8 mouse cellular contexts compared by ENCODE assay signal in genomic region chr3:95283589-95283941, GRCm38 (mm10). TPM values are rescaled to one million over a fixed set of nuclear protein-coding genes. Genes with fewer than 3 reads are reported as not detected.
DNase-seq lines count a peak whose midpoint lies in the region; ATAC-seq and TF ChIP-seq lines count a peak whose summit lies in the region.

No protein-coding gene starts in this region.

- no peak for TF ChIP-seq POLR2A in kidney, adult 2 months (IDR thresholded peaks at IDR 0.05; ENCODE audit: low read depth, low read length)

- peak overlapping the region; percentile 87 for H3K27ac ChIP-seq in kidney, adult 2 months (ENCODE audit: insufficient read depth, low read depth, low read length)
- peak overlapping the region; percentile 98 for H3K27ac ChIP-seq in hindbrain, embryonic 12.5 days
- H3K27ac ChIP-seq in midbrain, embryonic 13.5 days, result peak overlapping the region; percentile 97

- peak overlapping the region; percentile 74 for H3K4me3 ChIP-seq in kidney, adult 2 months (ENCODE audit: insufficient read depth, low read depth, low read length)
- peak overlapping the region; percentile 69 for H3K4me3 ChIP-seq in hindbrain, embryonic 12.5 days
- H3K4me3 ChIP-seq in midbrain, embryonic 13.5 days (replicated peaks), result peak overlapping the region; percentile 62

- peak overlapping the region; percentile 68 for H3K4me2 ChIP-seq in hindbrain, embryonic 12.5 days (replicated peaks)
- peak overlapping the region; percentile 85 for H3K4me2 ChIP-seq in midbrain, embryonic 13.5 days (replicated peaks)

- H3K4me1 ChIP-seq in kidney, adult 2 months (ENCODE audit: control insufficient read depth, insufficient read depth, low read length), result peaks cover 40% of the 10 kb centered on the region
- H3K4me1 ChIP-seq in hindbrain, embryonic 12.5 days, result peaks cover 27% of the 10 kb centered on the region
- H3K4me1 ChIP-seq in midbrain, embryonic 13.5 days (replicated peaks), result peaks cover 43% of the 10 kb centered on the region

- peak overlapping the region; percentile 78 for H3K9ac ChIP-seq in hindbrain, embryonic 12.5 days
- H3K9ac ChIP-seq in midbrain, embryonic 13.5 days (replicated peaks), result peak overlapping the region; percentile 78

- H3K36me3 ChIP-seq in kidney, adult 2 months (ENCODE audit: control insufficient read depth, insufficient read depth, low read length), result peaks cover 4% of the 10 kb centered on the region; the same call in 1 of the 2 replicates
- peaks cover 13% of the 10 kb centered on the region for H3K36me3 ChIP-seq in hindbrain, embryonic 12.5 days
- H3K36me3 ChIP-seq in midbrain, embryonic 13.5 days, result peaks cover 16% of the 10 kb centered on the region

- no peaks in the 10 kb centered on the region for H3K27me3 ChIP-seq in kidney, adult 2 months (replicated peaks; ENCODE audit: control insufficient read depth, insufficient read depth, low read length)
- no peaks in the 10 kb centered on the region for H3K27me3 ChIP-seq in hindbrain, embryonic 12.5 days
- no peaks in the 10 kb centered on the region for H3K27me3 ChIP-seq in midbrain, embryonic 13.5 days

- TF ChIP-seq CTCF in kidney, adult 2 months (conservative IDR thresholded peaks at IDR 0.05; ENCODE audit: insufficient read depth, insufficient read length, low read depth, low read length), result no peak

- WGBS in kidney, adult 2 months, result under 1% methylated on average over 7 of the region's 7 CpGs
- WGBS in hindbrain, embryonic 12.5 days, result 2% methylated on average over 7 of the region's 7 CpGs
- 1% methylated on average over 7 of the region's 7 CpGs for WGBS in midbrain, embryonic 13.5 days

- no peak for DNase-seq in kidney, adult 2 months
- no peak for DNase-seq in kidney, adult 18-20 months
- peak; percentile 52 for DNase-seq in adipocyte (ENCODE audit: low spot score)
- DNase-seq in layer of hippocampus, adult 11-12 months (ENCODE audit: low spot score), result no peak
- no peak for DNase-seq in urinary bladder, postnatal 10 days (ENCODE audit: low spot score)
- DNase-seq in spleen, postnatal 10 days (ENCODE audit: low spot score in 2 of 2), result no peak

- no peak for ATAC-seq in hindbrain, embryonic 12.5 days (ENCODE audit: low FRiP score)
- no peak for ATAC-seq in midbrain, embryonic 13.5 days

- no peaks in the 10 kb centered on the region for H3K9me3 ChIP-seq in hindbrain, embryonic 12.5 days (replicated peaks)
- H3K9me3 ChIP-seq in midbrain, embryonic 13.5 days, result no peaks in the 10 kb centered on the region

RNA-seq across cellular contexts. Expression of gene Prune1, which starts 1.7 kb away (rescaled TPM):
- 25.6 and 27.0 TPM in 2 replicates for polyA plus RNA-seq in kidney, adult 2 months (2012; rRNA removed)
- 37.0 and 37.9 TPM in 2 replicates for polyA plus RNA-seq in hindbrain, embryonic 12.5 days (2016; fragmentation: Nextera tagmentation; extraction: Ambion mirVana)
- polyA plus RNA-seq in midbrain, embryonic 13.5 days (2015; fragmentation: Nextera tagmentation; extraction: Ambion mirVana), result 46.4 and 50.1 TPM in 2 replicates

RNA-seq across cellular contexts. Expression of gene Mindy1, which starts 2.4 kb away (rescaled TPM):
- 120 and 155 TPM in 2 replicates for polyA plus RNA-seq in kidney, adult 2 months (2012; rRNA removed)
- polyA plus RNA-seq in hindbrain, embryonic 12.5 days (2016; fragmentation: Nextera tagmentation; extraction: Ambion mirVana), result 45.7 and 51.1 TPM in 2 replicates
- 47.5 and 50.5 TPM in 2 replicates for polyA plus RNA-seq in midbrain, embryonic 13.5 days (2015; fragmentation: Nextera tagmentation; extraction: Ambion mirVana)

RNA-seq across cellular contexts. Expression of gene Anxa9, which starts 23.4 kb away (rescaled TPM):
- 5.6 and 6.3 TPM in 2 replicates for polyA plus RNA-seq in kidney, adult 2 months (2012; rRNA removed)
- 0.87 and 1.1 TPM in 2 replicates for polyA plus RNA-seq in hindbrain, embryonic 12.5 days (2016; fragmentation: Nextera tagmentation; extraction: Ambion mirVana)
- 0.58 and 0.63 TPM in 2 replicates for polyA plus RNA-seq in midbrain, embryonic 13.5 days (2015; fragmentation: Nextera tagmentation; extraction: Ambion mirVana)

RNA-seq across cellular contexts. Expression of gene Cers2, which starts 31.0 kb away (rescaled TPM):
- polyA plus RNA-seq in kidney, adult 2 months (2012; rRNA removed), result 143 and 173 TPM in 2 replicates
- polyA plus RNA-seq in hindbrain, embryonic 12.5 days (2016; fragmentation: Nextera tagmentation; extraction: Ambion mirVana), result 115 TPM in 2 replicates
- 91.3 and 93.8 TPM in 2 replicates for polyA plus RNA-seq in midbrain, embryonic 13.5 days (2015; fragmentation: Nextera tagmentation; extraction: Ambion mirVana)

RNA-seq across cellular contexts. Expression of gene Bnipl, which starts 32.6 kb away (rescaled TPM):
- 0.09 and 0.41 TPM in 2 replicates for polyA plus RNA-seq in kidney, adult 2 months (2012; rRNA removed)
- 1.0 and 1.1 TPM in 2 replicates for polyA plus RNA-seq in hindbrain, embryonic 12.5 days (2016; fragmentation: Nextera tagmentation; extraction: Ambion mirVana)
- polyA plus RNA-seq in midbrain, embryonic 13.5 days (2015; fragmentation: Nextera tagmentation; extraction: Ambion mirVana), result 0.17 TPM in 1 of 2 replicates, not detected in the other
